Mouse (Mus musculus) heart, adult 2 months (tissue): ENCODE measurements around the gene Cep72. TPM values are rescaled to one million over a fixed set of nuclear protein-coding genes. Genes with fewer than 3 reads are reported as not detected.
"Not testable (repeated sequence)": the region's sequence is repeated elsewhere in the genome, so short reads cannot be mapped to it uniquely, and the experiment has no call there.

ENCODE experiments used
- DNase-seq, 2 experiments: peaks; one replicate each; pipeline ENCODE4 v3.0.0; 2021
- H3K27ac ChIP-seq: fragments of 200-600 bp; 2 replicates; pipeline ENCODE4 v1.8.1; 2022
- H3K27me3 ChIP-seq: fragments of 200-500 bp; 2 replicates; pipeline ENCODE4 v1.6.1; 2012; ENCODE audit warnings: mild to moderate bottlenecking, low read length, inconsistent platforms, mixed read lengths; ENCODE audit not compliant: control insufficient read depth, insufficient read depth
- H3K36me3 ChIP-seq: fragments of 200-500 bp; 2 replicates; pipeline ENCODE4 v1.6.1; 2012; ENCODE audit warnings: low read length, inconsistent platforms; ENCODE audit not compliant: control insufficient read depth, insufficient read depth
- H3K4me1 ChIP-seq: fragments of 200-500 bp; 2 replicates; pipeline ENCODE4 v1.6.1; 2011; ENCODE audit warnings: low read length; ENCODE audit not compliant: control insufficient read depth, insufficient read depth
- H3K4me3 ChIP-seq: fragments of 200-600 bp; 2 replicates; pipeline ENCODE4 v1.8.1; 2022
- H3K79me2 ChIP-seq: fragments of 200-500 bp; replicated peaks from 2 replicates; pipeline ENCODE4 v1.6.1; 2012; ENCODE audit warnings: mild to moderate bottlenecking, inconsistent platforms, low read length, moderate library complexity, mixed read lengths; ENCODE audit not compliant: control insufficient read depth, insufficient read depth
- H3K9ac ChIP-seq: fragments of 200-500 bp; 2 replicates; pipeline ENCODE4 v1.6.1; 2012; ENCODE audit warnings: low read depth, mild to moderate bottlenecking, control low read depth, inconsistent platforms, low read length, mixed read lengths
- CTCF ChIP-seq: fragments of 200-600 bp; IDR thresholded peaks from 2 replicates; pipeline ENCODE4 v1.8.1; 2022; ENCODE audit warnings: antibody characterized with exemption, mild to moderate bottlenecking, moderate library complexity
- EP300 ChIP-seq: fragments of 200-500 bp; IDR thresholded peaks from 2 replicates; pipeline ENCODE4 v1.6.1; 2011; ENCODE audit warnings: low read depth, low read length, control low read depth; ENCODE audit not compliant: insufficient read depth
- POLR2A ChIP-seq: fragments of 200-500 bp; IDR thresholded peaks from 2 replicates; pipeline ENCODE4 v1.6.1; 2011; ENCODE audit warnings: mild to moderate bottlenecking, low read depth, low read length, control low read depth; ENCODE audit not compliant: insufficient read depth
- WGBS: fragments of 180-500 bp; shearing (Covaris S2); methylation state at CpG from one replicate; pipeline ENCODE4 v1.1.7; 2018; 5-methylcytosine and 5-hydroxymethylcytosine counted together
- intact Hi-C: fragments of 180-260 bp; cut with DNase I; formaldehyde crosslinking; loops from one replicate; pipeline ENCODE4 v1.15.1; 2025
- polyA plus RNA-seq: library from polyadenylated mRNA; depleted of rRNA; stranded (reverse); fragments of >200 nt; gene quantifications from 2 replicates; pipeline ENCODE4 v1.2.3, GENCODE M21; 2012
- total RNA-seq, 2 experiments: library from RNA; stranded (reverse); gene quantifications; 2 replicates each; pipeline ENCODE4 v1.2.3; 2021

Cep72 gene
- total and polyA plus RNA-seq, 3 experiments = 0.34 to 0.68 (median 0.34) TPM

DNA sequence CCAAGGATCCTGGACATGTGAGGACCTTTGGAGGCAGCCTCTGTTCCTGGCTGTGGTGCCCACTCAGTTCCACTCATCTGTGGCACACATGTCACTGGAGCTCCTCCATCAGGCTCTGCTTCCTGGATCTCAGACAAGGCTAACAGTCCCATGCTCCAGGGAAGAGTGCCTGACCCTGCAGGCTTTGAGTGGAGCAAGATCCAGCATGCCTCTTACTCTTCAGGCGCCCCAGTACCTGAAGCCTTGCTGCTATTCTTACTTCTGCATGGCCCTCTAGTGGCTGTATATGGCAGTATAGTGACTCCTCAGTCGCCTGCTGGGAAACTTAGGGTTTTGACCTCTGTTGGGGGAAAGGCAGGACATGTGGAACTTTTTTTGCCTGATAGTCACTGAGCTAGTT lies 35.9 kb downstream of the Cep72 start:
- Histone ChIP-seq H3K27me3 (no peaks in the 10 kb centered on the region), H3K36me3 (peaks cover 7% of the 10 kb centered on the region), H3K4me3 (no peak overlapping the region), H3K27ac (peak overlapping the region; percentile 62), H3K4me1 (peaks cover 17% of the 10 kb centered on the region), H3K79me2 (no peaks in the 10 kb centered on the region; the same call in 1 of the 2 replicates), H3K9ac (no peak overlapping the region)
- intact Hi-C loops = loop anchor here (1.0 to 2.0 kb wide), 2 partner anchors 15 to 56 kb away; no protein-coding TSS in a partner anchor
- WGBS = 16% methylated on average over 2 of the region's 2 CpGs
- TF ChIP-seq EP300 (0 out of 2 replicates have a peak, but pooled peaks have one; percentile 48), CTCF (peak; percentile 89), POLR2A (no peak)
- peak; percentile 59 to 60 for DNase-seq

DNA sequence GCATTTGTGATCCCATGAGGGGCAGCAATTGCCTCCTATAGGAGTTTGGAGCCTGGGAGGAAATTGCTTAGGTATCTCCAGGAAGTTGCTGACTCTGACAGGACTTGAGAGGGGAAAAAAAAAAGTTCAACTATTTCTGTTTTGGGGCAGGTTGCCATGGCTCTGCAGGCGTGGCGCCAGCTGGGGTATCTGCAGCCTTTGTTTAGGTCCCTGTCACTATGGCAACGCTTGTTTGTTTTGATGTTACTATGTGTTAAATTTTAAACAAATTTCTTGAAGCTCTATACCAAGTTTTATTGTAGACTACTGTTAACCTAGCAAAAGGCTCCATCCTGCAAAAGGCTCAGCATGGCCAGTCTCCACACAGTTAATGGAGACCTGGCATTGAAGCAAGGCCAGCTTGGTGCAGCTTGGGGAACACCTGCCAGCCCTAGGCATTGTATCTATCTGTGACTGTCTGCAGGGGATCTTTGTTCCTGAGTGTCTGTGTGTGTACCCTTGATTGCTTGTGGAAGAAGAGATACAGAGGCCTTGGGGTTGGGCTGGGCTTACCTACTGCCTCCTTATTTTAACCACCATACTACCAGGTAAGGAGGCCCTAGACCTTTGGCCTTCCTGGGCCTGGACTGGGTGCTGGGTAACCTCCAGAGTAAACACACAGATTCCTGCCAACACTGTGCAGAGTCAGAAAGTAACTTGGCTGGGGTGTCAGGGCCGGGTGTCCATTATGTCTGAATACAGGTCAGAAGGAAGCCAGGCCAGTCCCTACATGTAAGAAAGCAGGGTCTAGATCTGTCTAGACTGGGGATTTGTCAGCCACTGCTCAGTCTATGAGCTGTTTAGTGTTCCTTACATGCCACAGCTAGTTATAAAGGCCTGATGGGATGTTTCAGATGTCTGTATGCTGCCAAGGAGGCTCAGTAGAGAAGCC lies 36.7 kb downstream of the Cep72 start:
- TF ChIP-seq POLR2A (no peak), EP300 (no peak), CTCF (no peak)
- Histone ChIP-seq H3K36me3 (peaks cover 7% of the 10 kb centered on the region), H3K9ac (no peak overlapping the region), H3K27ac (peak overlapping the region; percentile 62), H3K4me1 (peaks cover 17% of the 10 kb centered on the region), H3K27me3 (no peaks in the 10 kb centered on the region), H3K79me2 (no peaks in the 10 kb centered on the region; the same call in 1 of the 2 replicates), H3K4me3 (no peak overlapping the region)
- 34% methylated on average over 4 of the region's 4 CpGs for WGBS
- DNase-seq = peak; percentile 68 to 79
- intact Hi-C loops = loop anchor here (1.0 to 2.0 kb wide), 2 partner anchors 15 to 55 kb away; no protein-coding TSS in a partner anchor

DNA sequence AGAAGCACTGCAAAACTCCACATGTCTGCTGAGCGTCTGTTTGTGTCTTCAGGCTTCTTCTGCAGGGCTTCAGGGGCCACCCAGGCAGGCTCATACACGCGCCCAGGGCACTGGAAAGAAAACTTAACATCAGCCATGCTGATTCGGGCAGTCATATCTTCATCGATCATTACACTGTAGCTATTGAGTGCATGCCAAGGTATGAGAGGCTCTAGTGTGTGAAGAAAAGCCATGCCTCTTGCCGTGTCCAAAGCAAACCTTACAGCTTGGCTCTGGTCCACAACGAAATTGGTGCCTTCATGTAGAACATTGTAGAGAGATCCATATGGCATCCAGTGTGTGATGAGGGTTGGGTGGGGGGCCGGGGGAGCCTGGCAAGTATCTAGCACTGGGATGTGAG lies 43.1 kb downstream of the Cep72 start:
- WGBS = 71% methylated on average over 8 of the region's 8 CpGs
- H3K4me3 ChIP-seq, H3K36me3 ChIP-seq, H3K9ac ChIP-seq, H3K27ac ChIP-seq, H3K79me2 ChIP-seq, intact Hi-C loops, H3K27me3 ChIP-seq: not testable (repeated sequence)
- peak in 1 of 2 experiments; percentile 12 for DNase-seq
- peaks cover 13% of the 10 kb centered on the region for H3K4me1 ChIP-seq

DNA sequence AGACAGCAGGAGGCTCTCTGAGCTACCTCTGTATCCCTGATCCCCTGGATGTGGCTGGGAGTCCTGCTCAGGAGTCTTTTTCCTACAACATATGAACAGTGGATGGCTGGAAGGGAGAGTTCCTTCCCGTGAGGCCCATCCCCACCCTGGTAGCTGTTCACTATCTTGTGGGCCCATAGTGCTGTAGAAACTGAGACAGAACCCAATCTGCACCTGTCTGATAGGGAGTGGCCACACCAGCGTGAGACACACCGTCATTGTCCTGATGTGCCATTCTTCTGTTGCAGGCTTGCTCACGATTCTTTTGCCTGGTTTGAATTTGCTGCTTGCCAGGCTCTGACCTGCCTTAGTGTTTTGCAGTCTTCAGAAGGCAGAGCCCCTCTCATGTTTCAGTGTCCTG lies 44.7 kb downstream of the Cep72 start:
- H3K4me1 ChIP-seq = peaks cover 13% of the 10 kb centered on the region
- no peak overlapping the region for H3K9ac ChIP-seq
- no peak overlapping the region for H3K4me3 ChIP-seq
- H3K79me2 ChIP-seq = peaks cover 4% of the 10 kb centered on the region
- WGBS = 76% methylated on average over 4 of the region's 4 CpGs
- H3K27me3 ChIP-seq = no peaks in the 10 kb centered on the region
- no peak for DNase-seq
- intact Hi-C loops = no loop called here
- TF ChIP-seq POLR2A = no peak
- no peak for TF ChIP-seq CTCF
- no peak for TF ChIP-seq EP300
- no peaks in the 10 kb centered on the region for H3K36me3 ChIP-seq
- no peak overlapping the region for H3K27ac ChIP-seq

DNA sequence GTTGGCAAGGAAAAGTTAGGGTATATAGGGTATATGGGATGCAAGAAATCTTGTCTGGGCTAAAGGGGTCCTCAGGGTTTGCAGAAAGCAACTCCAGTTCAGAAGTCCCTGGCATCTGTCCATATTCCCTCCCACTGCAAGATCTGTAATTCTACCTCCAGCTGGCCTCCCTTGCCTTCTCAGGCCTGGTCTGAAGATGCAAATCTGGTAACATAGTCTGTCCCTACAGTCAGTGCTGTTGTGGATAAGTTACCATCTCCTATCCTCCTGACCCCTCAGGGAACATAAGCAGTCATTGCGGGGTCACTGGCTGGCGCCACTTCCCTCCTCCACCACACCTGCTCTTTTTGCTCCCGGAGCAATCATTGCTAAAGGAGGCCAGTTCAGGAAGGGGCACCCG lies 46.2 kb downstream of the Cep72 start:
- Histone ChIP-seq H3K27ac (no peak overlapping the region), H3K4me3 (no peak overlapping the region), H3K27me3 (no peaks in the 10 kb centered on the region), H3K4me1 (peaks cover 19% of the 10 kb centered on the region), H3K36me3 (no peaks in the 10 kb centered on the region; the same call in 1 of the 2 replicates), H3K79me2 (peaks cover 10% of the 10 kb centered on the region), H3K9ac (no peak overlapping the region)
- intact Hi-C loops = no loop called here
- 77% methylated on average over 4 of the region's 4 CpGs for WGBS
- DNase-seq = no peak
- TF ChIP-seq CTCF (no peak), EP300 (no peak), POLR2A (no peak)

DNA sequence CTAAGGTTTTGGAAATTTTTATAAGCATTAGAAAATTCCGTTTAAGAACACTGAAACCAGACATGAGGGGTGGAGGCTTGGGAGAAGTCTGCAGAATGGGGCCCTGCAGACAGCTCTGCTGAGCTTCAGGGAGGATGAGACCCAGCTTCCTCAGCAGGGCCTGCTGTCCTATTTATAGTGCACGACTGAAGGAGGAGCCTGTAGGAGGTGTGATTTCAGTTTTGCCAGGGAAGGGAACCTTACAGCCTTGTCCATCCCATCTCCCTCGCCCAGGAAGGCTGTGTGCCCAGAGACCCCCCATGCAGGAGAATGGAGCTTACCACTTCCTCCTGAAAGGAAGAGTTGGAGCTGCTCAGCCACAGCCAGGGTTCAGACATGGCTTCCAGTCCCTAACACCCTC lies 51.4 kb downstream of the Cep72 start:
- peak overlapping the region; percentile 93 for H3K27ac ChIP-seq
- no peaks in the 10 kb centered on the region for H3K27me3 ChIP-seq
- peak overlapping the region; percentile 59 for H3K4me3 ChIP-seq
- TF ChIP-seq EP300 = no peak
- peak; percentile 48; the same call in 1 of the 2 replicates for TF ChIP-seq POLR2A
- no peak for TF ChIP-seq CTCF
- H3K79me2 ChIP-seq = peaks cover 7% of the 10 kb centered on the region
- H3K4me1 ChIP-seq = peaks cover 11% of the 10 kb centered on the region
- intact Hi-C loops = loop anchor here (2.0 kb wide), 1 partner anchor 16 kb away; no protein-coding TSS in a partner anchor
- no peaks in the 10 kb centered on the region; the same call in 1 of the 2 replicates for H3K36me3 ChIP-seq
- no peak overlapping the region for H3K9ac ChIP-seq
- 11% methylated on average over 3 of the region's 3 CpGs for WGBS
- peak in 1 of 2 experiments; percentile 31 for DNase-seq
